Mouse (Mus musculus) C2C12 (cell line): ENCODE measurements at regions not wholly inside any gene's neighbourhood (a gene's known extent, or its start where the extent isn't known, plus 50 kb on each side); places are given as distances from the start of the nearest gene placed in this dataset.

ENCODE experiments used
- CEBPB ChIP-seq: IDR thresholded peaks from one replicate; pipeline ENCODE4 v1.6.1; 2011; ENCODE audit warnings: low read depth, mild to moderate bottlenecking, control low read depth, moderate library complexity
- CTCF ChIP-seq: IDR thresholded peaks from one replicate; pipeline ENCODE4 v1.5.1; 2011; ENCODE audit not compliant: control insufficient read depth, insufficient read depth, insufficient read length
- FOSL1 ChIP-seq: IDR thresholded peaks from one replicate; pipeline ENCODE4 v1.8.0; 2011; ENCODE audit warnings: mild to moderate bottlenecking, low read length; ENCODE audit not compliant: poor library complexity, insufficient read depth, severe bottlenecking
- MAX ChIP-seq: IDR thresholded peaks from one replicate; pipeline ENCODE4 v1.6.1; 2011; ENCODE audit warnings: mild to moderate bottlenecking, control low read depth
- MYOD1 ChIP-seq: IDR thresholded peaks from one replicate; pipeline ENCODE4 v1.6.1; 2011; ENCODE audit warnings: low read depth; ENCODE audit not compliant: control insufficient read depth, insufficient read length
- MYOG ChIP-seq: IDR thresholded peaks from one replicate; pipeline ENCODE4 v1.6.1; 2011; ENCODE audit not compliant: control insufficient read depth, insufficient read length; ENCODE audit errors: extremely low read depth
- USF1 ChIP-seq: IDR thresholded peaks from one replicate; pipeline ENCODE4 v1.6.1; 2011; ENCODE audit warnings: low read depth, mild to moderate bottlenecking, control low read depth, moderate library complexity

DNA sequence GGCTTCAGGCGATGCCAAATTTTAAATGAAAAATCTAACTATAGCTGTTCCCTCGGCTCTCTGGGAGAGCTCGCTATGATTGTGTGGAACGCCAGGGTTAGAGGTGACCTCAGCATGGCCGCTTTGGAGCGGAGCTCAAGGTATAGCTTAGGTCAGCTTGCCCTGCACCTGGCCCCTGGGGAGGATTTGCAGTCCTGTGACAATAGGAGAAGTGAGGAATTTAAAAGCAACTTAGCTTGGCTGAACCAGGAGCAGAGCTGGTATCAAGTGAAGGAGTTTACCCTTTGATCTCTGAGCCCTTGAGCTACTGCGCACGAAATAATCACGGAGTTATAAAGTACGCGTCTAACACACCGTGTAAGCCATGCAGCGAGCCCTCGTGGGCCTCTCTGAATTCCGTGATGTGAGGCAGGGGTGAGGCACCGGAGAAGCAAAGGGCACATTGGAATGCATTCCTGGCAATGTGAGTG lies 1021.0 kb downstream of the 9330182O14Rik start:
- no peak for TF ChIP-seq CTCF
- TF ChIP-seq CEBPB: no peak
- TF ChIP-seq MYOD1: no peak
- no peak for TF ChIP-seq MAX
- TF ChIP-seq USF1: no peak
- no peak for TF ChIP-seq MYOG
- no peak for TF ChIP-seq FOSL1
